Mouse (Mus musculus): ENCODE results near the gene Gpr3. TPM values are rescaled to one million over a fixed set of nuclear protein-coding genes. Genes with fewer than 3 reads are reported as not detected.
A peak's percentile ranks its signal among the peaks of the same experiment; 100 is the strongest.

Gpr3 gene
- polyA plus RNA-seq, 1 experiment: not detected

GRCm38 (mm10) chr4:133202254-133202653 lies 10.1 kb downstream of the Gpr3 start:
- DNase-seq: no peak
- Histone ChIP-seq H3K4me1 (replicated peaks; ENCODE audit: control insufficient read depth, insufficient read depth, low read length) (peaks cover 5% of the 10 kb centered on the region; the same call in 1 of the 2 replicates), H3K27ac (ENCODE audit: control insufficient read depth, insufficient read depth, low read length) (no peak overlapping the region), H3K36me3 (ENCODE audit: control insufficient read depth, insufficient read depth, low read length) (no peaks in the 10 kb centered on the region), H3K4me3 (ENCODE audit: control insufficient read depth, insufficient read depth, low read length) (no peak overlapping the region), H3K27me3 (ENCODE audit: control insufficient read depth, insufficient read depth, low read length) (no peaks in the 10 kb centered on the region)
- TF ChIP-seq CTCF (IDR thresholded peaks at IDR 0.05; ENCODE audit: borderline replicate concordance, control insufficient read depth, extremely low read depth, insufficient read depth, low read length, poor library complexity) (no peak), POLR2A (IDR thresholded peaks at IDR 0.05; ENCODE audit: control insufficient read depth, extremely low read depth, insufficient read depth, low read length, poor library complexity) (no peak)
- 90% methylated on average over 3 of the region's 3 CpGs for WGBS

GRCm38 (mm10) chr4:133201006-133201771 lies 11.1 kb downstream of the Gpr3 start:
- peak; percentile 68 for DNase-seq
- 69% methylated on average over 8 of the region's 8 CpGs for WGBS
- H3K4me1 ChIP-seq (replicated peaks; ENCODE audit: control insufficient read depth, insufficient read depth, low read length): peaks cover 15% of the 10 kb centered on the region

GRCm38 (mm10) chr4:133200343-133200742 lies 12.0 kb downstream of the Gpr3 start:
- H3K27ac ChIP-seq (ENCODE audit: control insufficient read depth, insufficient read depth, low read length): no peak overlapping the region
- no peak for DNase-seq
- WGBS: 89% methylated on average over 21 of the region's 21 CpGs
- no peaks in the 10 kb centered on the region for H3K27me3 ChIP-seq (ENCODE audit: control insufficient read depth, insufficient read depth, low read length)
- TF ChIP-seq POLR2A (IDR thresholded peaks at IDR 0.05; ENCODE audit: control insufficient read depth, extremely low read depth, insufficient read depth, low read length, poor library complexity) (no peak), CTCF (IDR thresholded peaks at IDR 0.05; ENCODE audit: borderline replicate concordance, control insufficient read depth, extremely low read depth, insufficient read depth, low read length, poor library complexity) (no peak)
- peaks cover 24% of the 10 kb centered on the region for H3K4me1 ChIP-seq (replicated peaks; ENCODE audit: control insufficient read depth, insufficient read depth, low read length)
- H3K4me3 ChIP-seq (ENCODE audit: control insufficient read depth, insufficient read depth, low read length): no peak overlapping the region
- peaks cover 7% of the 10 kb centered on the region for H3K36me3 ChIP-seq (ENCODE audit: control insufficient read depth, insufficient read depth, low read length)

More at GRCm38 (mm10) chr4:133201006-133201771, 11.1 kb downstream of the Gpr3 start:
- peak; percentile 81; the same call in 1 of the 2 replicates for TF ChIP-seq CTCF (IDR thresholded peaks at IDR 0.05; ENCODE audit: borderline replicate concordance, control insufficient read depth, extremely low read depth, insufficient read depth, low read length, poor library complexity)
- no peak for TF ChIP-seq POLR2A (IDR thresholded peaks at IDR 0.05; ENCODE audit: control insufficient read depth, extremely low read depth, insufficient read depth, low read length, poor library complexity)
- H3K27me3 ChIP-seq (ENCODE audit: control insufficient read depth, insufficient read depth, low read length): no peaks in the 10 kb centered on the region
- H3K36me3 ChIP-seq (ENCODE audit: control insufficient read depth, insufficient read depth, low read length): no peaks in the 10 kb centered on the region
- no peak overlapping the region for H3K27ac ChIP-seq (ENCODE audit: control insufficient read depth, insufficient read depth, low read length)
- H3K4me3 ChIP-seq (ENCODE audit: control insufficient read depth, insufficient read depth, low read length): no peak overlapping the region

- H3K27ac ChIP-seq (ENCODE audit: control insufficient read depth, insufficient read depth, low read length): no peak overlapping the region
- no peak overlapping the region for H3K4me3 ChIP-seq (ENCODE audit: control insufficient read depth, insufficient read depth, low read length)
- peaks cover 13% of the 10 kb centered on the region for H3K36me3 ChIP-seq (ENCODE audit: control insufficient read depth, insufficient read depth, low read length)
- H3K27me3 ChIP-seq (ENCODE audit: control insufficient read depth, insufficient read depth, low read length): no peaks in the 10 kb centered on the region
- whole genome bisulfite sequencing: 95% methylated on average over 6 of the region's 6 CpGs
- DNase-seq: no peak
- peaks cover 25% of the 10 kb centered on the region for H3K4me1 ChIP-seq (replicated peaks; ENCODE audit: control insufficient read depth, insufficient read depth, low read length)
- TF ChIP-seq CTCF (IDR thresholded peaks at IDR 0.05; ENCODE audit: borderline replicate concordance, control insufficient read depth, extremely low read depth, insufficient read depth, low read length, poor library complexity) (no peak), POLR2A (IDR thresholded peaks at IDR 0.05; ENCODE audit: control insufficient read depth, extremely low read depth, insufficient read depth, low read length, poor library complexity) (no peak)
These were observed 12.6 kb downstream of the Gpr3 start for GRCm38 (mm10) chr4:133199743-133200142.

GRCm38 (mm10) chr4:133198337-133199180 lies 13.8 kb downstream of the Gpr3 start:
- TF ChIP-seq POLR2A (IDR thresholded peaks at IDR 0.05; ENCODE audit: control insufficient read depth, extremely low read depth, insufficient read depth, low read length, poor library complexity): no peak
- TF ChIP-seq CTCF (IDR thresholded peaks at IDR 0.05; ENCODE audit: borderline replicate concordance, control insufficient read depth, extremely low read depth, insufficient read depth, low read length, poor library complexity): no peak
- DNase-seq: no peak
- WGBS: 91% methylated on average over 19 of the region's 19 CpGs
- H3K4me1 ChIP-seq (replicated peaks; ENCODE audit: control insufficient read depth, insufficient read depth, low read length): peaks cover 27% of the 10 kb centered on the region
- H3K27ac ChIP-seq (ENCODE audit: control insufficient read depth, insufficient read depth, low read length): no peak overlapping the region
- no peak overlapping the region for H3K4me3 ChIP-seq (ENCODE audit: control insufficient read depth, insufficient read depth, low read length)
- no peaks in the 10 kb centered on the region for H3K27me3 ChIP-seq (ENCODE audit: control insufficient read depth, insufficient read depth, low read length)
- peaks cover 23% of the 10 kb centered on the region for H3K36me3 ChIP-seq (ENCODE audit: control insufficient read depth, insufficient read depth, low read length)

- no peak for TF ChIP-seq CTCF (IDR thresholded peaks at IDR 0.05; ENCODE audit: borderline replicate concordance, control insufficient read depth, extremely low read depth, insufficient read depth, low read length, poor library complexity)
- TF ChIP-seq POLR2A (IDR thresholded peaks at IDR 0.05; ENCODE audit: control insufficient read depth, extremely low read depth, insufficient read depth, low read length, poor library complexity): no peak
- 93% methylated on average over 13 of the region's 13 CpGs for WGBS
- Histone ChIP-seq H3K36me3 (ENCODE audit: control insufficient read depth, insufficient read depth, low read length) (peaks cover 30% of the 10 kb centered on the region), H3K27ac (ENCODE audit: control insufficient read depth, insufficient read depth, low read length) (no peak overlapping the region), H3K4me3 (ENCODE audit: control insufficient read depth, insufficient read depth, low read length) (no peak overlapping the region), H3K4me1 (replicated peaks; ENCODE audit: control insufficient read depth, insufficient read depth, low read length) (peaks cover 27% of the 10 kb centered on the region), H3K27me3 (ENCODE audit: control insufficient read depth, insufficient read depth, low read length) (no peaks in the 10 kb centered on the region)
- DNase-seq: no peak
These were observed 14.5 kb downstream of the Gpr3 start for GRCm38 (mm10) chr4:133197801-133198286.
